Mouse (Mus musculus) NIH3T3 (cell line): ENCODE results near the gene Ikbke.

Source experiments
- DNase-seq: peaks from one replicate; pipeline ENCODE4 v3.0.0-alpha.2; 2012; ENCODE audit warnings: low read depth

Ikbke gene

DNA sequence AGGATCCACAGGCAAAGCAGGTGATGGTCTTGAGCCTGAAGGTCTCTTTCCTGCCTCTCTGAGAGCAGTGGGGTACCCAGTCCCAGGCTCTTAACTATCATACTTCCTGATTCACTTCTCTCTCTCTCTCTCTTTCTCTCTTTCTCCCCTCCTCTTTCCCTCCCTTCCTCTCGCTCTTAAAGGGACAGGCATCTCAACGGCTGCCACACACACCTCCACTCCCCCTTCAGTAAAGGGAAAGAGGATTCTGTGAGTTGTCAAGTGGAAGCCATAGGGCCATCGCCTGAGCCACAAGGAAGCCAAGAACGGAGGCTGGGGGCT lies at the start of gene Ikbke:
Gene Ikbke, minus strand, starts transcription at position 151 of the 321 bp plus-strand sequence.
- peak; percentile 61 for DNase-seq

GRCm38 (mm10) chr1:131329093-131329492 lies 49.7 kb upstream of the Ikbke start:
- DNase-seq = peak; percentile 38

GRCm38 (mm10) chr1:131327167-131327566 lies 47.8 kb upstream of the Ikbke start:
- no peak for DNase-seq

DNA sequence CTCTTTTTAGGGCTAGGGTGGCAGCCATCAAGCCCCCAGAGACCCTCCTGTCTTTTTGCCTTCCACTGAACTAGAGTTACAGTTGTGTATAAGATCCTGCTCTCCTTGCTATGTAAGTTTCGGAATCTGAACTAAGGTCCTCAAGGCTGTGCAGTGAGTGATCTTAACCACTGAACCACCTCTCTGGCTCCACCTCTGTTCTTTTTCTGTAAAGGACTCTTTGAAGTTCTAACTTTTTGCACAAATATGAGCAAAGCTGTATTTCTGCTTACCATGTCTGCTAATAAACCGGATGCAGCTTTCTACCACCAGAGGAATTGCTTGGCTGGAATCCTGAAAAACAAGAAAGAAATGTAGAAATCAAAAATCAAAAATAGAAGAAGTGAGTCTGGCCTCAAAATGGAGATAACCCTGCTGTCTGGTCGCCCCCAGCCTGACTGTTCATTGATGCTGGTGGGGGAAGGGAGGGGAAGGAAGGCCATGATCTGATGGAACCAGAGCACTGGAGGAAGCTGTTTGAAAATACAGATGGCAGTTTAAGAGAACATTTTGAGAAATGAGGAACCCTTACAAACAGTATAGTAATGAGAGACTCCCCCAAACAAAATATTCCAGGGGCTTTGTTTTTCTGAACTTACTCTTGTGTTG lies 45.5 kb upstream of the Ikbke start:
- DNase-seq = no peak

DNA sequence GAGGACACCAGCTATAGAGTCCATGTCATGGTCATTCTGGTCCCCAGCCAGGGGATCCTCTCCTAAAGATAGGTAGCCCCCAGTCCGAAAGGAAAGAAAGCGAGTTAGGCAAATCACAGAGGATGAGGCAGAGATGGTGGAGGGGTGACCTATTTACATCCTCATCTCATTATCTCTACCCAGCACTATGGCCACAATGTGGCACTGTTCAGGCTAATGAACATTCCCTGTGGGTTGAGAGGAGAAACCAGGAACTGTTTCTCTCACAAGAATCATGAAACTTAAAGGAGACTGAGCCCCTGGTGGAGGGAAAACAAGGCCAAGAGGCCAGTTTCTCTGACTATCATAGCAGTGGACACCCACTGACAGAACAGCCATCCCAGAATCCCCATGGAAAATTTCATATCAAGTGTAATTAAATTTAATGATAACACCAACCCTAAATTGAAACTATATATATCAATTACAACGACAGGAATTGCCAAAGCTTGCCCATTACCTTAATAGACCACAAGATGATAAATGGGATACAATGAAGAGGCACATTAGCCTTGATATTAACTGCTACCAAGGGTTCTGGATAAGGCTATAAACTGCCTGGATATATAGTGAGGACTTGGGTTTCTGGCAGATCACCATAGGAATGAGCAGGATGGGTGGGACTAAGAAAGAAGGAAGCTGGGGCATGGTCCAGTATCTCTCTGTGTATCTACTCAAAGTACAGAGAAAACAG lies 40.4 kb upstream of the Ikbke start:
- peak; percentile 22 for DNase-seq

- DNase-seq = no peak
Observed at GRCm38 (mm10) chr1:131318397-131318796, 39.0 kb upstream of the Ikbke start.

- DNase-seq = no peak
Observed at GRCm38 (mm10) chr1:131317625-131318024, 38.2 kb upstream of the Ikbke start.

DNA sequence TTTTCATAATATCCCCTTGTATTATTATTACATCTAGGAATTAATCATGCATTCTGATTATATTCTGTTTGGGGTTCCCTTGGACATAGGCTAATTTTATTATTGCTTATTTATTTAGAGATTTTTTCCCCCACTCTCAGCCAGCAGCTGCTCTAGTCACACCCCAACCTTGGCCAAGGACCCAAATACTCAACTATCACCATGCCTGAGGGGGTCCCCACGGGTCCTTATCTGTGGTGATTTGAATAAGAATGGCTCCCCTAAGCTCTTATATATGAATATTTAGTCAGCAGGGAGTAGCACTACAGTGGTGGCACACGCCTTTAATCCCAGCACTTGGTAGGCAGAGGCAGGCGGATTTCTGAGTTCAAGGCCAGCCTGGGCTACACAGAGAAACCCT lies 31.9 kb upstream of the Ikbke start:
- DNase-seq = no peak

DNA sequence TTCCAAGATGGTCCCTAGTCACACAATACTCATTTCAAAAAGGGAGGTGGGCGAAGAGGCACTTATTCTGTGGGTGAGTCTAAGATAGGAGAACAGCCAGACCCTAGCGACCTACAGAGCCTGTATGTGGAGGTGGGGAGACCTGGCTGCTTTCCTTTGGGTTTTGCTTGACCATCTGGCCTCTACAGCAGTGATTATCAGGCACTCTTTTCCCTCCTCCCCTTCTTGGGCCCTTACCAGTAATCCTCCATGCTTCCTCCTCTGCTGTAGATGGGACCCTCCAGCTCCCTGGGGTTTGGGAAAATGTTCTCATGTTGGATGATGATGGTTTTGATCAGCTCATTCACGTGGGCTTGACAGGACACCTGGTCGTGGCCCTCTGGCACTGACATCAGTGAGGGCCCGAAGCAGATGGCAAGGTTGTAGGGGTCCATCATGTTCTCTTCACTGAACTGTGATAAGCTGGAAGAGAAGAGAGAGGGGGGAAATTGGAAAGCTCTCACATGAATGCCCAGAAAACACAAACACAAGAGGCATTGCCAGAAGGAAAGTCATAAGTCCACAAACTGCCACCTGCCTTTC lies 30.9 kb upstream of the Ikbke start:
- DNase-seq = no peak

GRCm38 (mm10) chr1:131300750-131301149 lies 21.3 kb upstream of the Ikbke start:
- DNase-seq = no peak

GRCm38 (mm10) chr1:131299788-131300187 lies 20.4 kb upstream of the Ikbke start:
- no peak for DNase-seq

GRCm38 (mm10) chr1:131299240-131299639 lies 19.8 kb upstream of the Ikbke start:
- DNase-seq = no peak

DNA sequence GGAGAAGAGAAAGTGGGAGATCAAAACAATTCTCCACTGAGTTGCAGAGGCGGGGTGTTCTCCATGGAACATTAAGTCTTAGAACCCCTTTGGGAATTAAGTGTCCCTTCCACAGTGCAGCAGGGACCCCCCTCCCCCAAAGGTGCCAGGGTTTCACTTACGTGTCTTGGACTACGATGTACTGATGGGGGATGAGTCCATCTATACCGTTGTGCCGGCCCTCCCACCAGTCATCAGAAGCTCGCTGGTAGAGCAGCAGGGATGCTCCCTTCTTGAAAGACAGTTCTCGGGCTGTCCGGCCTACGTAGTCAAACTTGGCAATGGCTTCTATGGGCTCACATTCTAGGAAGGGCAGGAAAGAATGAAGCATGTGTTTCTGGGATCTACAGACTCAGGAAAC lies 18.8 kb upstream of the Ikbke start:
- no peak for DNase-seq

DNA sequence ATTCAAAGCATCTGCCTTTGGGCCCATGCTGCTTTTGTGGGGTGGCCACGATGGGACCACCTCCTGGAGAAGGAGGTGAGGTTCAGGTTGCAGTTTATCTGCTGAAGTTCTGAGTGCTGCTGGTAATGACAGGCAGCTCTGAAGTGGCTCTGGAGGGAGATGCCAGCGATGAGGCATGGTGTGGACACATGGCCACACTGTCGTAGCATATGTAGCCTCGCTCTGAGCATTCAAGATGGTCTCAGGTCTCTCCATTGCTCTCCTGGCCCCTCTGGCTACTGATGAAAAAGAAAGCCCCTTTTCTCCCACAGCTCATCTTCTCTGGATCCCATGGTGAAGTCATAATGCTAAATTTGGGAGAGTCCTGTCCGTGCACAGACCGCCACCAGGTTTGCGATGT lies 17.3 kb upstream of the Ikbke start:
- DNase-seq = no peak

DNA sequence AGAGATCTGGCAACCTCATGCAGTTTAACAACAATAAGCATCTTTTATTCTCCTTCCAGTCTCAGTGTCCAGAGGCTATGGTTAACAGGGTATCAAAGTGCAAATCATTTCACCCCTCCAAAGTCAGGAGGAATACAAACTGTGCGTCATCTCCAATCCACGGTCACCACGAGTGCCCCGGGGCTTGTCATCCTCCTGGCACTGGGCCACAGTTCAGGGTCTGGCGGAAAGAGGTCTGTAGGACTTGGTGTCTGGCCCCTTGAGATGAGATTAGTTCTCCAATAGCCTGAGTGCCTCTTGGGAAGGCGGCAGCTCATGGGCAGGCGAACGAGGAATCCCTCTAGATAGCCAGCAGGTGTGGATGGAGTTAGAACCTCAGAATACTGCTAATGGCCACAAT lies 15.8 kb upstream of the Ikbke start:
- DNase-seq = no peak

- DNase-seq = peak; percentile 68
Observed at GRCm38 (mm10) chr1:131293922-131294250, 14.5 kb upstream of the Ikbke start.

GRCm38 (mm10) chr1:131293221-131293921 lies 14.0 kb upstream of the Ikbke start:
- DNase-seq = peak; percentile 56

DNA sequence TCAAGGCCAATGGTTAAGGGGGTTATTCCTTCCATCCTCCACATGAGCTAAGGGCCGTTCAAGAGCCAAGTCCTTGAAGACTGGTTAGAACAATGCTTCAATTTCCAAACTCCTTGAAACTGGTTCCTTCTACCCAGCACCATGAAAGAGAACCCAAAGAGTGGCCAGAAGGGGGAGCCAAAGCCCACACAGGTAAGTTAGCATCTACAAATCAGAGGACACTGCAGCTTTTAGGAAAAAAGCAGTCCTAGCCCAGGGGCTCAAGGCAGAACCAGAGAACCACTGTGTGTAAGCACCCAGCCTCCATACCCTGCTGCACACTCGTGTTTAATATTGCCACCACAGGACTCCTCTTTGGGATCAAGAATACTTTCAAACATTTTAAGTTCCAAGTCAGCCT lies 11.2 kb upstream of the Ikbke start:
- DNase-seq = peak; percentile 84

GRCm38 (mm10) chr1:131288938-131289337 lies 9.5 kb upstream of the Ikbke start:
- no peak for DNase-seq

DNA sequence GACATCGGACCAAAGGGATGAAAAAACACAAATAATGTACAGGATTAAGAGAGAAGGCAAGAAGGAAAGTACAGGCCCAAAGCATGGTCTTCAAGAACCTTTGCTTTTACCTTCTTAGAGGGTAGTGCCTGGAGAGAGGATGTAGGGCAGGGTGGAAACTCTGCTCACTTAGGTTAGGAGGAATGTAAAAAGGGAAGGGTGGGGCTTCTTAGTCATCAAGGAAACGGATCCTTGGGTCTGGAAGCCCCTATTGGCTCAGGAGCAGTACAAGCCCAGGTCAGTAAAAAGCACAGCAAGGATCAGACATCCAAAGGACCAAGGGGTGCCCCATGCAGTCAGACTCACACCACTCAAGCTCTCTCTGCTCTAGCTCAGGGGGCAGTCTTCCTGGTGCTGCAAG lies 7.9 kb upstream of the Ikbke start:
- DNase-seq = no peak

DNA sequence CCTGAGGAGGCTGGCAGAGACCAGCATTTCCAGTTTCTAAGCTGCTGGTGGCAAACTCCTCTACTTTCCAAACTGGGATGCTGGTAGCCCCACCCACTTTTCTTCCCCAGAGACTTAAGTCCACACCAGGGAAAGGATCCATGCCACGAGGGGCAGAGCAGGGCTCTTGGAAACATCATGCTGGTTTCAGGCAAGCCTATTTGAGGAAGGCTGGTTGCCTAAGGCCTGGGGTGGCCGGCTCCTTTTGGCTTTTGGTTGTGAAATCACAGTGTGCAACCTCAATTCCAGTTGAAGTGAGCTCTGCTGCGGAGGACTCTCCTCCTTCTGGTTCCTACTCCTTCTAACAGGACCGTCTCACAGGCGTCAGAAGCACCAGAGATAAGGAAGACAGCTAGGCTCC lies 7.4 kb upstream of the Ikbke start:
- peak; percentile 61 for DNase-seq

- DNase-seq = no peak
Observed at GRCm38 (mm10) chr1:131284616-131285015, 5.2 kb upstream of the Ikbke start.

DNA sequence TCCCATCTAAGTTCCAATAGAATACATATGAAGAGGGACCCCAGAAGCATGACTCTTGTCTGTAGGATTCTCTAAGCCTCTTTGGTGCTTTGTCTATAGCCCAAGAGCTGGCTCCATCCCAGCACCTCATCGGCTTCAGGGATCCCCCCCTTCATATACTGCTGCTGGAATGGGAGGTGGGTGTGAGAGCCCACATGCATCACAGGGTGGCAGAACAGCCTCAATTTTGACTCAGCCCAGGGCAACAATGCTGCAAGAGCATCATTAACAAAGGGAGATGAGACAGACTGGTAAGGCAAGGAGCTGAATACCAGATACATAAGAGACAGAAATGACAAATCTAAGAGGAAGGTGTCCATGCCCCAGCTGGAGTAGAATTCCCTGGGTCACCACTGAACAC lies 4.8 kb upstream of the Ikbke start:
- DNase-seq = no peak
